Mouse (Mus musculus): ENCODE measurements around the gene Cbwd1. TPM values are rescaled to one million over a fixed set of nuclear protein-coding genes. Genes with fewer than 3 reads are reported as not detected.

The Cbwd1 gene
- polyA plus RNA-seq, 1 experiment from 2014 or later = 16.0 TPM

DNA sequence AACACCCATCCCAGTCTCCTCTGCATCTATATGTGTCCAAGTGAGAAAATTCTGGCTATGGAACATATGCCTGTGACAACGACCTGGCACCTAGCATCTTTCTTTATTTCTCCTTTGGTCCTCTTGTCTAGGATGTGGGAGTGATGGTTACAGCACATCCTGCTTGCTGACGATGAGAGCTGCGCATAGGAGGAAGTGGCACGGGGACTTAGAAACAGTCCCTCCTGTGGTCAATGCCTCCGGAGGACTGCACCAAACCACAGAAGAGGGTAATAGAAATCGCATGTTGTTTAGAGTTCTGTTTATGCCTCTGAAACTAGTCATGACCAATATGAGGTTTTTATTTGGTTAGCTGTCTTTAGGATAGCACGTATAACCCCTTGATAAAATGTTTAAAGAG is 9.9 kb upstream of the Cbwd1 start:
- H3K4me3 ChIP-seq = no peak overlapping the region
- H3K27me3 ChIP-seq = no peaks in the 10 kb centered on the region
- H3K4me1 ChIP-seq = no peaks in the 10 kb centered on the region
- no peaks in the 10 kb centered on the region for H3K36me3 ChIP-seq
- no peak for ATAC-seq (replicated peaks)
- 89% methylated on average over 7 of the region's 7 CpGs for WGBS
- H3K9me3 ChIP-seq = no peaks in the 10 kb centered on the region
- H3K9ac ChIP-seq (replicated peaks) = no peak overlapping the region
- H3K27ac ChIP-seq (replicated peaks) = no peak overlapping the region
- H3K4me2 ChIP-seq (replicated peaks) = no peak overlapping the region

DNA sequence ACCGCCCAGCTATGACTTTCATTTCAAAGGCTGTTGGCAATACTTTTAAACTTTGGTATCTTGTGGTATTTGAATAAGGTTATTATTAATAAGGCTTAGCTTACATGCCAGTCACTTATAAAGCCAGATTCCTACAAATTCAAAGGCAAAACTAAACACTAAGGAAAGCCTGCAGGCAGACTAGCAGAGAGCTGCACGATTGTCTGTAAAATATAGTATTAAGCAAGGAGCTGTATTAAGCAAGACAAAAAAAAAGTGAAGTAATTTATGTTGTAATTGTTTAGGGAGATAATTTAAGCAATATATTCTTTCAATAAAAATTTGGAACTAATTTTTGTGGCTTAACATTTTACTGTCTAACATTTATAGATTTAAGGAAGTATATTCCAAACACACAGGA is 5.5 kb upstream of the Cbwd1 start:
- 89% methylated on average over 2 of the region's 2 CpGs for WGBS
- Histone ChIP-seq H3K27me3 (no peaks in the 10 kb centered on the region), H3K36me3 (no peaks in the 10 kb centered on the region), H3K9ac (replicated peaks) (no peak overlapping the region), H3K4me2 (replicated peaks) (no peak overlapping the region), H3K27ac (replicated peaks) (no peak overlapping the region), H3K4me3 (no peak overlapping the region), H3K4me1 (no peaks in the 10 kb centered on the region), H3K9me3 (no peaks in the 10 kb centered on the region)
- no peak for ATAC-seq (replicated peaks)

DNA sequence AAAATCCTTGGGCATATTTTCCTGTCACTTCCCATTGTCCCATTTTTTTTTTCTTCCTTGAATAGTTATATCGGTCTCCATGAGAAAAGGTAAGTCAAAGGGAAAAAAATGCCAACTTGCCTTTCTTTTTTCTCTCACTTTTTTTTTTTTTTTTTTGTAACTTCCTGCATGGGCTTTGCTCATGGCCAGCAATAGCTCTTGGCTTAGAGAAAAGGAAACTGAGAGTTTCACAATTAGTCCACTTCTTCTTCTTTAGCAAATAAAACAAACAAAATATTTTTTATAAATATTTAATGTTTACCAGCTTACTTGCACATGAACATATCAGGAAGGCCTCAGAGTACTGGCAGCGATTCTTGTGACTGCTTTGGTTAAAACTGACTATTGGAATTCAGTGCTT is 4.8 kb upstream of the Cbwd1 start:
- H3K4me1 ChIP-seq = no peaks in the 10 kb centered on the region
- H3K4me3 ChIP-seq = no peak overlapping the region
- ATAC-seq (replicated peaks) = no peak
- no peaks in the 10 kb centered on the region for H3K36me3 ChIP-seq
- H3K27me3 ChIP-seq = no peaks in the 10 kb centered on the region
- H3K9me3 ChIP-seq = no peaks in the 10 kb centered on the region
- H3K4me2 ChIP-seq (replicated peaks) = no peak overlapping the region
- WGBS = 82% methylated on average over 2 of the region's 2 CpGs
- H3K9ac ChIP-seq (replicated peaks) = no peak overlapping the region
- H3K27ac ChIP-seq (replicated peaks) = no peak overlapping the region

DNA sequence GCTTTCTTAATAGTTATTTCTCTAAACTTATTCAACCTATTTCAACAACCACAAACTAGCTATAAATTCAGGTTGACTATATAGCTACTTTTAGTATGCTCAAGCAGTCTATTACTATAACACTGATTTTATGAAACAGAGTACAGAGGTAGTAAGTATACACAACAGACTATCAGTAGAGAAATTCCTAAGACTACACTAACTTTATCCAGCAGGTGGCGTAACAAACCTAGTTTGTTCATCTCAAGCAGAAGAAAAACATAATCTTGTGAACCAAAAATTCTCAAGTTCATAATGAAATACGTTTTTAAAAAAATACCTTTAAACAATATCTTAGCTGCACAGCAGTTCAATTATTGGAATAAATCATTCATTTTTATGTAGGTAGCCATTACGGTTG is 2.9 kb downstream of the Cbwd1 start:
- Histone ChIP-seq H3K4me1 (peaks cover 9% of the 10 kb centered on the region), H3K9ac (replicated peaks) (no peak overlapping the region), H3K27ac (replicated peaks) (no peak overlapping the region), H3K4me2 (replicated peaks) (no peak overlapping the region), H3K27me3 (no peaks in the 10 kb centered on the region), H3K4me3 (no peak overlapping the region), H3K36me3 (peaks cover 9% of the 10 kb centered on the region), H3K9me3 (no peaks in the 10 kb centered on the region)
- no peak for ATAC-seq (replicated peaks)
- 39% methylated on average over 3 of the region's 3 CpGs for WGBS

DNA sequence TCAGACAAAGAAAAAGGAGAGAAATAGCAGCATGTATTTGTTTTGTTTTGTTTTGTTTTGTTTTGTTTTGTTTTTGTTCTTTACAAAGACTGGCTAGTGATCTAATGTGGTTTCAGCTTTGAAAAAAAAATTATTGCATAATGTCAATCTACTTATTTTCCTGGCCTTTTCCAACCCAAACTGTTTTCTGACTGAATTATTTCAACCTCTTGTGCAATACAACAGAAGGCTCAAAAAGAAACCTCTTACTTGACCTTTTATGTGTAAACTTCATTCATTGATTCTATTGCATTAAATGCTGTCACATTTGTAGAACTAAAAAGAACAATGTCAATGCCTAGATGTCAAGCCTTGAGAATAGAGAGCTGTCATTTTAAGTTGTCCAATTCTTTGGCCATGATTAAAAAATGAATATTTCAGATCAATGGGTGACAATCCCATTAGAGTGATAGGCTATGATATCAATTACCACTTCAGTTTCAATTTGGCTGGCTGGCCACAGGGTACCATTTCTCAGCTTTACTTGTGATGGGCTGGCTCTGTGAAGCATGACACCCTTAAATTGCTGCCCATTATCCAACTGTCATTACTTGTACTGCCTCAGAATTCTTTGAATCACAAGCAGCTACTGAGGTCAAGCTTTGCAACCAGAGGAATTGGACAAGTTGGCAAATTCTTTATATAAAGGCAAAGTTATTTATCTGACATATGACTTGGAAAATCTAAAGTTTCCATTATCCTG is 15.7 kb downstream of the Cbwd1 start:
- Histone ChIP-seq H3K4me1 (no peaks in the 10 kb centered on the region), H3K4me3 (no peak overlapping the region), H3K9me3 (no peaks in the 10 kb centered on the region), H3K36me3 (no peaks in the 10 kb centered on the region), H3K4me2 (replicated peaks) (no peak overlapping the region), H3K9ac (replicated peaks) (no peak overlapping the region), H3K27me3 (no peaks in the 10 kb centered on the region), H3K27ac (replicated peaks) (no peak overlapping the region)
- no peak for ATAC-seq (replicated peaks)

DNA sequence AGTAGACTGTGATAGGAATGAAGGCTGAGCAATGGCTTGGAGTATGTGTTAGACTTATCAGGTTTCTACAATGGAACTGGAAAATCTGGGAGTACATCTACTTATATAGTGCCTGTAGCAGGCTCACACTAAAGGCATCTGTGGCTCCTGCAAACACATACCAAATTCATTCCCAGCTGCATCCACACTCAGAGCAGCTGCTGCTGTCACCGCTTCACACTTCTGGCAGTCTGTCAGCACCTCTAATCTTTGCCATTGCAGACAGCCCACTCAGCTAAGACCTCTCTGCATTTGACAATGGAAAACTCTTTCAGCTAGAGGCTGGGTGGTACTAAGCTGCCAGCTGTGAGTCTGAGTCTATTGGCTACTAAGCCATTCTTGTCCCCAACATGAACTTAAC is 24.3 kb downstream of the Cbwd1 start:
- H3K4me3 ChIP-seq = no peak overlapping the region
- no peaks in the 10 kb centered on the region for H3K9me3 ChIP-seq
- WGBS = 67% methylated on average over 1 of the region's 1 CpGs
- H3K36me3 ChIP-seq = no peaks in the 10 kb centered on the region
- H3K27me3 ChIP-seq = no peaks in the 10 kb centered on the region
- no peak for ATAC-seq (replicated peaks)
- no peak overlapping the region for H3K27ac ChIP-seq (replicated peaks)
- no peaks in the 10 kb centered on the region for H3K4me1 ChIP-seq
- H3K9ac ChIP-seq (replicated peaks) = no peak overlapping the region
- H3K4me2 ChIP-seq (replicated peaks) = no peak overlapping the region

DNA sequence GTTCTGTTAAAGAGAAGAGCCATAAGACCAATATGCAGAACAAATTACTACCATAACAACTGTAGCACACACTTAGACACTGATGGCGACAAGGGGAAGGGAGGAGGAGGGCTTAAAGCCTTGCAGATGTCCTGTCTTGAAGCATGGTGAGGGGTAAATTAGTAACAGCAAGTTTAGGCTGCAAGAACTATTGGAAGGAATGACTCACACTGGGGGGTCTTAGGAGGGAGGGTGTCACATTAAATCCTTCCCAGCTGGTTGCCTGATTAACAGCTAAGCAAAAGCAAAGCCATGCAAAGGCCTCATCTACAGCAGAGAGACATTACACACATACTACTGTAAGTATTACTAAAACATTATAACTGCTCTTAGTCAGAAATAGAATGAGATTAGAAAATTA is 32.4 kb downstream of the Cbwd1 start:
- 27% methylated on average over 1 of the region's 1 CpGs for WGBS
- Histone ChIP-seq H3K36me3 (no peaks in the 10 kb centered on the region; the same call in 1 of the 2 replicates), H3K27ac (replicated peaks) (no peak overlapping the region), H3K9ac (replicated peaks) (no peak overlapping the region), H3K4me3 (no peak overlapping the region), H3K4me2 (replicated peaks) (no peak overlapping the region), H3K27me3 (no peaks in the 10 kb centered on the region), H3K4me1 (no peaks in the 10 kb centered on the region), H3K9me3 (no peaks in the 10 kb centered on the region)
- no peak for ATAC-seq (replicated peaks)

DNA sequence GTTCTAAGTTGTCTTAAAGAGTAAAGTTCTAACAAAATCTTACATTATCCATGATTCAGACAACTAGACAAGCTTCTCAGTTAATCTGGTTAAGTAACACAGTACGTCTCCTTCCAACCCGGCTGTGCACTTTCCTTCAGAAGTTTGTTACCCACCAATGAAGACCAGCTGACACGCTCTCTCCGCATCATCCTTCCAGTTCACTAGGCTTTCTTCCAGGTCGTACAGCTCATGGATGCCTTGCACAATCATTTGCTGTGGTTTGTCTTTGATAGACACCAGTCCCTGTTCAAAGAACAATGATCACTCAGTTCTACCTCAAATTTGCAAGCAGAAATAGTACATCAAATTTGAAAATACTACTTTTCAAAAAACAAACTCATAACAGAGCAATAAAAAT is 40.5 kb downstream of the Cbwd1 start:
- H3K9me3 ChIP-seq = no peaks in the 10 kb centered on the region
- 91% methylated on average over 5 of the region's 5 CpGs for WGBS
- peaks cover 20% of the 10 kb centered on the region for H3K36me3 ChIP-seq
- H3K27me3 ChIP-seq = no peaks in the 10 kb centered on the region
- no peaks in the 10 kb centered on the region for H3K4me1 ChIP-seq
- ATAC-seq (replicated peaks) = no peak
- no peak overlapping the region for H3K9ac ChIP-seq (replicated peaks)
- no peak overlapping the region for H3K27ac ChIP-seq (replicated peaks)
- no peak overlapping the region for H3K4me3 ChIP-seq
- H3K4me2 ChIP-seq (replicated peaks) = no peak overlapping the region

DNA sequence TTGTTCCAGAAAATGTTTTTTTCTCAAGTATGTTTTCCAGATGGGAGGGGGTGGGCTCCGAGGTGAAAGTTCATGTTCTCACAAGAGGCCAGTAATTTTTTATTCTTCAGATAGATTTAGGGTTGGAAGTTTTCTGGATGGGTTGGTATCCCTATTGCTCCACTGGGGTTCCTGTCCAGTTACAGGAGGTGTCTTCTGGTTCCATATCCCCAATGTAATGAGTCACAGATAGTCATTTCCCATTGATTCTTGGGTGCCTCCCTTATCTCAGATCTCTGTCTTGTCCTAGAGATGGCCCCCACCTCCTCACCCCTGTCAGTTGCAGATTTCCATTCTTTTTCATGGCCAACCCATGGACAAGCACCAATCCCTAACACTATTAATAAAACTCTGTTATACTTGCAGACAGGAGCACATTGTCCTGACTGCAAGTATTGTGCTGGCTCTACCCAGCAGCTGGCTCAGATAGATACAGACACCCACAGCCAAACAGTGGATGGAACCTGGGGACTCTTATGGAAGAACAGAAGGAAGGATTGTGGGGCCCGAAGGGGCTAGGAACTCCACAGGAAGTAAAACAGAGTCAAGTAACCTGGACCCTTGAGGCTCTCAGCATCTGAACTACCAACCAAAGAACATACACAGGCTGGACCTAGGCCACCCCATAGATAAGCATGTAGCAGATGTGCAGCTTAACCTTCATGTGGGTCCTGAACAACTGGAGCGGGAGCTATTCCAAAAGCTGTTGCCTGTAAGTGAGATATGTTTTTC is 52.8 kb downstream of the Cbwd1 start:
- H3K27me3 ChIP-seq = 0 out of 2 replicates have a peak, but pooled peaks cover 5% of the 10 kb centered on the region
- H3K4me2 ChIP-seq (replicated peaks) = no peak overlapping the region
- no peak for ATAC-seq (replicated peaks)
- whole genome bisulfite sequencing = 89% methylated on average over 3 of the region's 3 CpGs
- no peak overlapping the region for H3K4me3 ChIP-seq
- no peak overlapping the region for H3K9ac ChIP-seq (replicated peaks)
- H3K27ac ChIP-seq (replicated peaks) = no peak overlapping the region
- no peaks in the 10 kb centered on the region for H3K4me1 ChIP-seq
- H3K9me3 ChIP-seq = no peaks in the 10 kb centered on the region
- H3K36me3 ChIP-seq = no peaks in the 10 kb centered on the region

DNA sequence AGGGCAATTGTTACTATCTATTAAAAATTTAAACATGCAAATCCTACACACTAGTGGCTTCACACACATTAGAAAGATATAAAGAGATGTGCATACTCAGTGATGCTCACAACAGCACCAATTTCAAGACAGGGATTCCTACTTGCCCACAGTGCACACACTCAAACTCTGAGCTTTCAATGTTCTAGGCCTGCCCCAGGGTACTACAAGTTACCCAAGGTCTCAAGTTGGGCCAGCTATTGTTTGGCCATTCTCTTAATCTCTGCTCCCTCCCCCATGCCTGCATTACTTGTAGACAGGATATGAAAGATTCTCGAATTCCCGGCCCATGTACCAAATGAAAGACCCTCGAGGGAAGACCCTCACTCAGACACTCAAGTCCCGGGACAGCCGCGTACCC is 53.8 kb downstream of the Cbwd1 start:
- Histone ChIP-seq H3K9me3 (no peaks in the 10 kb centered on the region), H3K27me3 (peaks cover 14% of the 10 kb centered on the region), H3K27ac (replicated peaks) (no peak overlapping the region), H3K4me1 (no peaks in the 10 kb centered on the region), H3K9ac (replicated peaks) (no peak overlapping the region), H3K4me2 (replicated peaks) (no peak overlapping the region), H3K36me3 (no peaks in the 10 kb centered on the region), H3K4me3 (no peak overlapping the region)
- ATAC-seq (replicated peaks) = no peak
- 87% methylated on average over 6 of the region's 6 CpGs for WGBS

DNA sequence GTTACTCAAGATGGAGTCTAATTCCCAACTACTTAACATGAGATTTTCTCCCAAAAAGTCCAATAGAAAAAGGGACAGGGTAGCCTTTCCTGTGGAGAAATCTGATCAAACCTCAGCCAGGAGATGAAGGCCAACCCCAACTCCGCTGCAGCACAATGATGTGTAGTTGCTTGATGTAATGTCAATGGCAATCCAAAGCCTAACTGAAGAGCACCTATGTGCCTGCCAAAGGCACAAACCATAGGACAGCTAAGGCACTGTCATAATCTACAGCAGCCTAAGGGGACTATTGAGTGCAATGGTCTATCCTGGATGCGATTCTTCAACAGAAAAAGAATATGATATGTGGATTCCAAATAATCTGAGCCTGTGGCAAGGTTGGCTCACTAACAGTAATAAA is 58.6 kb downstream of the Cbwd1 start:
- ATAC-seq (replicated peaks) = no peak
- no peak overlapping the region for H3K4me3 ChIP-seq
- no peak overlapping the region for H3K9ac ChIP-seq (replicated peaks)
- peaks cover 56% of the 10 kb centered on the region for H3K27me3 ChIP-seq
- H3K36me3 ChIP-seq = no peaks in the 10 kb centered on the region
- no peak overlapping the region for H3K4me2 ChIP-seq (replicated peaks)
- peaks cover 20% of the 10 kb centered on the region for H3K4me1 ChIP-seq
- H3K27ac ChIP-seq (replicated peaks) = no peak overlapping the region
- WGBS = 49% methylated on average over 2 of the region's 2 CpGs
- no peaks in the 10 kb centered on the region for H3K9me3 ChIP-seq

DNA sequence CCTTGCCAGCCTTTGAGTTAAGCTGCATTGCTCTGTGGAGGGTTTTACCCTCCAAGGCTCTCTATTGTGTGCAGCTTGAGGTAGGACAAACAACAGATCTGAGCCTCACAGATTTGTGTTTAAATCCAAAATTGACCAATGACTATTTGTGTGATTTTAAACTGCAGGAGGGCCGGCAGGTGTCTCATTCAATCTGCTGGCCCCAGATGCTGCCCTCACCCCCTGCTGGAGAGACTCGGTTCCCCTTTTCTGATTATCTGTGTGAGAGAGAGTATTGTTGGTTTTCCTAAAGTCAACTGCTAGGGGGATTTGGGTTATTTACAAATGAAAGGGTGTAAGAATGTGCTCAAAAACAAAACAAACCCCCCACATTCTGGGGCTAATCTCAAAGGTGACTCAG is 59.2 kb downstream of the Cbwd1 start:
- Histone ChIP-seq H3K9me3 (no peaks in the 10 kb centered on the region), H3K4me3 (no peak overlapping the region), H3K27ac (replicated peaks) (no peak overlapping the region), H3K36me3 (no peaks in the 10 kb centered on the region), H3K27me3 (peaks cover 62% of the 10 kb centered on the region), H3K4me2 (replicated peaks) (no peak overlapping the region), H3K4me1 (peaks cover 25% of the 10 kb centered on the region), H3K9ac (replicated peaks) (no peak overlapping the region)
- no peak for ATAC-seq (replicated peaks)
- WGBS = 0% methylated on average over 2 of the region's 2 CpGs

DNA sequence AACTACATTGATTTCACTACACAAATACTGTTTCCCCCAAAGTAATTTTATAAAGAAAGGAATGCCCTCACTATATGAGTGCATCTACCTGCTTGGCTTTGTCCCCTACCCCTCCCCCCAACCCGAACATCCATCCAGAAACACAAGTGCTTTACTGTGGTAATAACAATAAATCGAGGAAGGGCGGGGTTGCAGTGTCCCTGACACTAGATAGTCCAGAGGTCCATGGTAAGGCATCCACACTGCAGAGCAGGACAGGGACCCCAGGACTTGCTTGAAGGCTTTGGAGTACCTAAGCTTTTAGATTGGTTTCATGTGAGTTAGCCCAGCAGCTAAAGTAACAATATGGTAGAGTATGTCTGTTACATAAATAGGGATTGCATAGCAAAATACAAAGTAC is 59.7 kb downstream of the Cbwd1 start:
- H3K27me3 ChIP-seq = peaks cover 68% of the 10 kb centered on the region

More for the DNA sequence above, 59.7 kb downstream of the Cbwd1 start:
- H3K36me3 ChIP-seq = no peaks in the 10 kb centered on the region
- 5% methylated on average over 3 of the region's 3 CpGs for WGBS
- H3K9ac ChIP-seq (replicated peaks) = no peak overlapping the region
- no peak overlapping the region for H3K4me2 ChIP-seq (replicated peaks)
- no peak overlapping the region for H3K4me3 ChIP-seq
- peaks cover 27% of the 10 kb centered on the region for H3K4me1 ChIP-seq
- no peak overlapping the region for H3K27ac ChIP-seq (replicated peaks)
- no peak for ATAC-seq (replicated peaks)
- H3K9me3 ChIP-seq = no peaks in the 10 kb centered on the region
